Mouse (Mus musculus): Measurements from ENCODE around the gene Dbh. TPM values are rescaled to one million over a fixed set of nuclear protein-coding genes. Genes with fewer than 3 reads are reported as not detected.

The Dbh gene
- 5.9 and 6.3 TPM in 2 replicates for polyA plus RNA-seq (2012; rRNA removed)

DNA sequence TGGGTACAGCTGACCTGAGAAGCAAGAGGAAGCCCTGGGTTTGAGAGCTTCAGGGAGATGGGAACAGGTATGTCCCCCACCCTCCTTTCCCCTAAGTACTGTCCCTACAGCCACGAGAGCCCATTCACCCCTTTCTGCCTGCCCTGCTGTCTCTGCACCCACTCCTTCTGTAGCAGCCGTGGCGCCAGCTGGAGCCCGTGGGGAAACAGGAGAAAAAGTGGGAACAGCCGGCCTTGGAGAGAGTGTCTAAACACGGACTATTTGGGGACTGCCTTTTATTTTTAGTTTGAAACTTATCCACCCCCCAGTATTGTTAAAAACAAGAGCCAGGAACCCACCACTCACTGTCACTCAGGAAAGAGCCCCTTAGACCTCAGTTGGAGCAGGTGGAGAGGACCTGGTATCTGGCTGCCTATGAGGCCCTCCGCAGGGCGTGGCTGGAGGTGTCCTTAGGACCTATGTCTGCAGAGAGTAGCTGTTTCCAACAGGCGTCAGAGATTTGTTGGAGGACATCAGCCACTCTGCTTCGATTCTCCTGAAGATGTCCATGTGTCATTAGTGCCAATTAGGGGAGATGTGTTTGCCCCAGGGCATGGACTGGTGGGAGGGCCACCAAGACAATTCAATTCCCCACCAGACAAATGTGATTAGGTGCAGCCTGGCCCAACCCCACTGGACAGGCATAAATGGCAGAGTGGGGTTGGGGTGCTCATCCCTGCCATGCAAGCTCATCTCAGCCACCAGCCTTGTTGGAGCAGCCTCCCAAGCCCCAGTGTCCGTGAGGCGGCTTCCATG, at the start of gene Dbh:
Dbh (plus strand) TSS at position 438 of the 795 bp plus-strand sequence.
- no peaks in the 10 kb centered on the region for H3K27me3 ChIP-seq (ENCODE audit: control insufficient read depth, insufficient read depth, low read length)
- no peak within 1 kb of the TSS for H3K27ac ChIP-seq (ENCODE audit: insufficient read depth, low read length)
- no peaks in the 10 kb centered on the region for H3K4me1 ChIP-seq (ENCODE audit: control insufficient read depth, insufficient read depth, low read length)
- no peak for TF ChIP-seq CTCF (IDR thresholded peaks at IDR 0.05; ENCODE audit: borderline replicate concordance, insufficient read depth, low read depth, low read length)
- no peak for TF ChIP-seq POLR2A (IDR thresholded peaks at IDR 0.05; ENCODE audit: borderline replicate concordance, insufficient read depth, low read length)
- DNase-seq, result no peak
- 85% methylated on average over 12 of the region's 12 CpGs for WGBS
- H3K4me3 ChIP-seq (replicated peaks; ENCODE audit: insufficient read depth, low read depth, low read length), result no peak within 1 kb of the TSS

DNA sequence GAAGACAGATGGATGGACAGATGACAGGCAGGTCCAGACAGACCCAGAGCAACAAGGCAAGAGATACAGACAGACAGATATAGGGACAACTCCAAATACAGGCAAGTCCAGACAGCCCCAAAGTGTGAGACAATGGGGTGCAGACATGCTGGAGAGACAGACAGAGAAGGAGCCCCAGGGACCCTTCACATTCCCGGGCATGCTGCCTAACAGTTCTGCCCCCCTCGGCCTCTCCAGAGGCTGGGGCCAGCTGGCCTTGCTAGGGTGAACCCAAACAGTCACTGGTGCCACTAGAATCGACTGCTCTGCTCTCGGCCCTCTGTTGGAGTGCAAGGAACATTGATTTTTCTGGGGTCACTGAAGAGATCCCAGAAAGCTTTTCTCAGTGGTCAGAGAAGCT, 46.6 kb upstream of the Dbh start:
- Histone ChIP-seq H3K27me3 (ENCODE audit: control insufficient read depth, insufficient read depth, low read length) (no peaks in the 10 kb centered on the region), H3K4me3 (replicated peaks; ENCODE audit: insufficient read depth, low read depth, low read length) (no peak overlapping the region), H3K27ac (ENCODE audit: insufficient read depth, low read length) (no peak overlapping the region), H3K4me1 (ENCODE audit: control insufficient read depth, insufficient read depth, low read length) (peaks cover 9% of the 10 kb centered on the region; the same call in 1 of the 2 replicates)
- DNase-seq, result no peak
- no peak for TF ChIP-seq POLR2A (IDR thresholded peaks at IDR 0.05; ENCODE audit: borderline replicate concordance, insufficient read depth, low read length)
- TF ChIP-seq CTCF (IDR thresholded peaks at IDR 0.05; ENCODE audit: borderline replicate concordance, insufficient read depth, low read depth, low read length), result no peak
- 53% methylated on average over 4 of the region's 4 CpGs for WGBS

DNA sequence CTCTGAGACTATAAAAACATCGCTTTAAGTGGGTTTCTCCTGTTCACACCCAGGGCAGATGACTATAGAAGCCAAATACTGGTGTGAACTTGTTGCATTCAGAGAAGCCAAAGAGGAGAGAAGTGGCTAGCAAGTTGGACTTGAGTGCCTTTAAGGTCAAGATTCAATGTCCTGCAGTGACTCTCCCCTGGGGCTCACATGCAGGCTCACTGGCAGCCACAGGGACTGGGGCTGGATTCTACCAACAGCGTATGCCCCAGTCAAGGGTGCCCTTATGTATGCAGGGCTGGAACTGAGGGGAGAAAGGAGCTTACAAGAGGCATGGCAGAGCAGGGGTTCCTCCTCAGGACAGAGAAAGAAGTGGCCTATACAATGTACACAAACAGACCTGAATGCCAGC, 45.3 kb upstream of the Dbh start:
- Histone ChIP-seq H3K4me1 (ENCODE audit: control insufficient read depth, insufficient read depth, low read length) (peaks cover 9% of the 10 kb centered on the region; the same call in 1 of the 2 replicates), H3K4me3 (replicated peaks; ENCODE audit: insufficient read depth, low read depth, low read length) (no peak overlapping the region), H3K27ac (ENCODE audit: insufficient read depth, low read length) (no peak overlapping the region), H3K27me3 (ENCODE audit: control insufficient read depth, insufficient read depth, low read length) (no peaks in the 10 kb centered on the region)
- no peak for DNase-seq
- 97% methylated on average over 2 of the region's 2 CpGs for WGBS
- TF ChIP-seq POLR2A (IDR thresholded peaks at IDR 0.05; ENCODE audit: borderline replicate concordance, insufficient read depth, low read length) (no peak), CTCF (IDR thresholded peaks at IDR 0.05; ENCODE audit: borderline replicate concordance, insufficient read depth, low read depth, low read length) (no peak)

- Histone ChIP-seq H3K4me1 (ENCODE audit: control insufficient read depth, insufficient read depth, low read length) (peaks cover 9% of the 10 kb centered on the region; the same call in 1 of the 2 replicates), H3K27ac (ENCODE audit: insufficient read depth, low read length) (no peak overlapping the region), H3K4me3 (replicated peaks; ENCODE audit: insufficient read depth, low read depth, low read length) (no peak overlapping the region), H3K27me3 (ENCODE audit: control insufficient read depth, insufficient read depth, low read length) (no peaks in the 10 kb centered on the region)
- no peak for TF ChIP-seq CTCF (IDR thresholded peaks at IDR 0.05; ENCODE audit: borderline replicate concordance, insufficient read depth, low read depth, low read length)
- no peak for TF ChIP-seq POLR2A (IDR thresholded peaks at IDR 0.05; ENCODE audit: borderline replicate concordance, insufficient read depth, low read length)
- no peak for DNase-seq
- 67% methylated on average over 8 of the region's 8 CpGs for WGBS
Observed at GRCm38 (mm10) chr2:27120241-27120641, 44.8 kb upstream of the Dbh start.

- WGBS, result 10% methylated on average over 9 of the region's 9 CpGs
- TF ChIP-seq CTCF (IDR thresholded peaks at IDR 0.05; ENCODE audit: borderline replicate concordance, insufficient read depth, low read depth, low read length) (no peak), POLR2A (IDR thresholded peaks at IDR 0.05; ENCODE audit: borderline replicate concordance, insufficient read depth, low read length) (no peak)
- no peaks in the 10 kb centered on the region for H3K27me3 ChIP-seq (ENCODE audit: control insufficient read depth, insufficient read depth, low read length)
- no peak overlapping the region for H3K4me3 ChIP-seq (replicated peaks; ENCODE audit: insufficient read depth, low read depth, low read length)
- H3K27ac ChIP-seq (ENCODE audit: insufficient read depth, low read length), result no peak overlapping the region
- peak; percentile 35 to 43 for DNase-seq
- peaks cover 9% of the 10 kb centered on the region; the same call in 1 of the 2 replicates for H3K4me1 ChIP-seq (ENCODE audit: control insufficient read depth, insufficient read depth, low read length)
Observed at GRCm38 (mm10) chr2:27121626-27122355, 43.2 kb upstream of the Dbh start.

DNA sequence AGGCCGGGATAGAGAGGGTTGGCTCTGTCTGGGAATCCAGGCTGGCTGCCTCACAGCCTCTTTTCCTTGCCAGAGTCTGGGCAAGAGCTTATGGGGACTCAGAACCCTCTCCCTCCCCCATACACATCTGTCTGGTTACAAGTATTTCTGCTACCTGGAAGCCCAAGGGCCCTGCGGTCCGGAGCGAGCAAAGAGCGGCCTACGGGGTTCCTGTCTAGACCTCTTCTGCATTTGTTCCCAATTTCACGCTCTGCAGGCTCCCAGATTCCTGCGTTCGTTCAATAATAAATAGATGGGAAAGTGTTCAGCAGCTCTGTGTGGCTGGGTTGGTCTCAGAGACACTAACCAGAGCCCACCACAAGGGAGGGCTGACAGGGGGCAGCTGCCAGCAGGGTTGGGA, 42.5 kb upstream of the Dbh start:
- Histone ChIP-seq H3K4me3 (replicated peaks; ENCODE audit: insufficient read depth, low read depth, low read length) (no peak overlapping the region), H3K27me3 (ENCODE audit: control insufficient read depth, insufficient read depth, low read length) (no peaks in the 10 kb centered on the region), H3K4me1 (ENCODE audit: control insufficient read depth, insufficient read depth, low read length) (peaks cover 9% of the 10 kb centered on the region; the same call in 1 of the 2 replicates), H3K27ac (ENCODE audit: insufficient read depth, low read length) (no peak overlapping the region)
- no peak for DNase-seq
- 64% methylated on average over 9 of the region's 9 CpGs for WGBS
- TF ChIP-seq CTCF (IDR thresholded peaks at IDR 0.05; ENCODE audit: borderline replicate concordance, insufficient read depth, low read depth, low read length) (no peak), POLR2A (IDR thresholded peaks at IDR 0.05; ENCODE audit: borderline replicate concordance, insufficient read depth, low read length) (no peak)

- 95% methylated on average over 4 of the region's 4 CpGs for WGBS
- no peak overlapping the region for H3K27ac ChIP-seq (ENCODE audit: insufficient read depth, low read length)
- DNase-seq, result no peak
- peaks cover 9% of the 10 kb centered on the region; the same call in 1 of the 2 replicates for H3K4me1 ChIP-seq (ENCODE audit: control insufficient read depth, insufficient read depth, low read length)
- H3K27me3 ChIP-seq (ENCODE audit: control insufficient read depth, insufficient read depth, low read length), result no peaks in the 10 kb centered on the region
- no peak for TF ChIP-seq POLR2A (IDR thresholded peaks at IDR 0.05; ENCODE audit: borderline replicate concordance, insufficient read depth, low read length)
- no peak for TF ChIP-seq CTCF (IDR thresholded peaks at IDR 0.05; ENCODE audit: borderline replicate concordance, insufficient read depth, low read depth, low read length)
- H3K4me3 ChIP-seq (replicated peaks; ENCODE audit: insufficient read depth, low read depth, low read length), result no peak overlapping the region
Observed at GRCm38 (mm10) chr2:27123121-27123520, 41.9 kb upstream of the Dbh start.
